Mouse (Mus musculus) adrenal gland, postnatal 36 days (tissue): ENCODE data around the gene Ndrg3. TPM values are rescaled to one million over a fixed set of nuclear protein-coding genes. Genes with fewer than 3 reads are reported as not detected.

Experiments used
- DNase-seq, 2 experiments: peaks; one replicate each; pipeline ENCODE4 v3.0.0; 2021; ENCODE audit warnings: mixed read lengths in 1 of 2
- long read RNA-seq, 2 experiments: library from polyadenylated mRNA; stranded (forward); transcript quantifications; one replicate each; pipeline ENCODE4 v2.0.0; 2021; ENCODE audit warnings: borderline sequencing depth in 2 of 2
- total RNA-seq, 2 experiments: library from RNA; stranded (reverse); gene quantifications; 2 replicates each; pipeline ENCODE4 v1.2.3; 2021

Gene Ndrg3
- 10 to 100 TPM; 59.8 to 64.1 TPM for total RNA-seq
- long read RNA-seq, experiment 1, transcript Ndrg3-201 (17 exons, 2,612 nt), result minor isoform, 5 of 72 reads
- long read RNA-seq, experiment 1, transcript Ndrg3-202 (16 exons, 2,586 nt), result major isoform, 55 of 72 reads
- long read RNA-seq, experiment 1, partial matches to known transcripts, result 10 of 72 reads
- long read RNA-seq, experiment 1, other reads (novel, unspliced or antisense), result 2 of 72 reads
- long read RNA-seq, experiment 2, transcript Ndrg3-201 (17 exons, 2,612 nt), result minor isoform, 5 of 33 reads
- long read RNA-seq, experiment 2, transcript Ndrg3-202 (16 exons, 2,586 nt), result major isoform, 26 of 33 reads
- long read RNA-seq, experiment 2, partial matches to known transcripts, result 0 of 33 reads
- long read RNA-seq, experiment 2, other reads (novel, unspliced or antisense), result 2 of 33 reads

GRCm38 (mm10) chr2:156991470-156992319, at the start of gene Ndrg3:
Ndrg3 (minus strand) TSS chr2:156992056.
- peak; percentile 97 to 98 for DNase-seq

GRCm38 (mm10) chr2:157041421-157041820, 49.6 kb upstream of the Ndrg3 start:
- DNase-seq, result no peak

GRCm38 (mm10) chr2:157040649-157041046, 48.8 kb upstream of the Ndrg3 start:
- DNase-seq, result no peak

GRCm38 (mm10) chr2:157039900-157040648, 48.2 kb upstream of the Ndrg3 start:
- peak; percentile 67 to 81 for DNase-seq

- peak in 1 of 2 experiments; percentile 63 for DNase-seq
These were observed 45.4 kb upstream of the Ndrg3 start for GRCm38 (mm10) chr2:157037303-157037702.

- DNase-seq, result peak; percentile 76 to 86
These were observed 44.5 kb upstream of the Ndrg3 start for GRCm38 (mm10) chr2:157036400-157036799.

- DNase-seq, result no peak
These were observed 43.5 kb upstream of the Ndrg3 start for GRCm38 (mm10) chr2:157035371-157035770.

- DNase-seq, result peak; percentile 88 to 93
These were observed 38.9 kb upstream of the Ndrg3 start for GRCm38 (mm10) chr2:157030804-157031203.

GRCm38 (mm10) chr2:157028261-157028660, 36.4 kb upstream of the Ndrg3 start:
- DNase-seq, result no peak

- no peak for DNase-seq
These were observed 35.5 kb upstream of the Ndrg3 start for GRCm38 (mm10) chr2:157027106-157028008.

- no peak for DNase-seq
These were observed 29.3 kb upstream of the Ndrg3 start for GRCm38 (mm10) chr2:157021156-157021555.

GRCm38 (mm10) chr2:157019228-157019627, 27.4 kb upstream of the Ndrg3 start:
- DNase-seq, result no peak

- DNase-seq, result no peak
These were observed 24.8 kb upstream of the Ndrg3 start for GRCm38 (mm10) chr2:157016529-157017270.

- DNase-seq, result no peak
These were observed 20.5 kb upstream of the Ndrg3 start for GRCm38 (mm10) chr2:157012341-157012740.

- DNase-seq, result no peak
These were observed 18.9 kb upstream of the Ndrg3 start for GRCm38 (mm10) chr2:157010634-157011310.

- no peak for DNase-seq
These were observed 18.3 kb upstream of the Ndrg3 start for GRCm38 (mm10) chr2:157010121-157010520.

GRCm38 (mm10) chr2:157008509-157008908, 16.7 kb upstream of the Ndrg3 start:
- no peak for DNase-seq

- no peak for DNase-seq
These were observed 15.4 kb upstream of the Ndrg3 start for GRCm38 (mm10) chr2:157007234-157007596.

GRCm38 (mm10) chr2:157006511-157007233, 14.8 kb upstream of the Ndrg3 start, which contains the start of gene Dsn1:
Dsn1 (minus strand) TSS chr2:157007154.
- DNase-seq, result peak; percentile 93 to 95
